Mouse (Mus musculus): Measurements from ENCODE around the gene Olfr1513. TPM values are rescaled to one million over a fixed set of nuclear protein-coding genes. Genes with fewer than 3 reads are reported as not detected.
"Not testable (repeated sequence)": the region's sequence is repeated elsewhere in the genome, so short reads cannot be mapped to it uniquely, and the experiment has no call there.

Olfr1513 gene
- polyA plus RNA-seq, 1 experiment from 2014 or later = not detected

GRCm38 (mm10) chr14:52325890-52326289, 30.3 kb downstream of the Olfr1513 start:
- Histone ChIP-seq H3K4me2 (peak overlapping the region; percentile 86), H3K9me3 (no peaks in the 10 kb centered on the region), H3K27me3 (no peaks in the 10 kb centered on the region), H3K27ac (replicated peaks) (peak overlapping the region; percentile 55; the same call in 1 of the 2 replicates), H3K4me1 (replicated peaks) (peaks cover 35% of the 10 kb centered on the region), H3K36me3 (no peaks in the 10 kb centered on the region), H3K9ac (peak overlapping the region; percentile 38; the same call in 1 of the 2 replicates), H3K4me3 (peak overlapping the region; percentile 50)
- 4% methylated on average over 4 of the region's 4 CpGs for WGBS
- ATAC-seq (ENCODE audit: low read depth) = peak; percentile 32; the same call in 1 of the 2 replicates

GRCm38 (mm10) chr14:52319361-52319760, 36.8 kb downstream of the Olfr1513 start:
- H3K27ac ChIP-seq (replicated peaks) = peak overlapping the region; percentile 0; the same call in 1 of the 2 replicates
- no peak overlapping the region for H3K9ac ChIP-seq
- no peaks in the 10 kb centered on the region for H3K9me3 ChIP-seq
- H3K27me3 ChIP-seq = no peaks in the 10 kb centered on the region
- no peak overlapping the region for H3K4me2 ChIP-seq
- H3K36me3 ChIP-seq = peaks cover 6% of the 10 kb centered on the region
- H3K4me1 ChIP-seq (replicated peaks) = peaks cover 20% of the 10 kb centered on the region
- WGBS = 50% methylated on average over 6 of the region's 6 CpGs
- H3K4me3 ChIP-seq = no peak overlapping the region
- no peak for ATAC-seq (ENCODE audit: low read depth)

DNA sequence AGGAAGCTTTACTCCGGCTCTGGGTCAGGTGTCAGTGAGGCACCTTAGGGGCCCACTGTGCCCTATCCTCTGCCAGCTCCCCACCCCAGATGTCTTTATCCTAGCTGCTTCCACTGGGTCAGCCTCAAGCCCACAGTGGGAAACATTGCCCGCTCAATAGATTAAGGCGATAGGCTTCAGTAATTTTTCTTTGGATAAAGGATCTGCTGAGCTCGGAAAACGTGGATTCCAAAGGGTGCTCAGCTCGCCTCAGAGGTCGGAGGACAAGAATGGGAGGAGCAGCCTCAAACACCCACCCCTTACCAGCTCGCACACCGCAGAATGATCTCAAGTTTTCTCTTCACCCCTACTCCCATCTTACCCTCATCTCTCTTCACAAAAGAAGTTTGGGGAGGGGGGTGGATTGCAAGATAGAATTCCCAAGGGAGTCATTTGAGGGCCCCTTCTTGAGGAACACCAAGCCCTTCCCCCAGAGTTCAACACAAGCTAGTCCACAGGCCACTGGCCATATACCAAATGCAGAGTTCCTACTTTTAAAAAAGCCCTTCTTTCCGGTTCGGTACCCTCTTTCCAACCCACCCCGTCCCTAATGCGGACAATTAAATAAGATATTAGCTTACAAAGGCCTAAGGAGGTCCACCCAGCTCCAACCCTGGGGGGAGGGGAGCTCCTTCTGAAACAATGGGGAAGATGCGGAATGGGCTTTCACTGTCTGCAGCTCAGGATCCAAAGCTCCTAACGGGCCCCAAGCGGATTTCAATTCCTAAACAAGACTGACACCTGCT, 39.6 kb downstream of the Olfr1513 start:
- Histone ChIP-seq H3K27ac (replicated peaks) (peak overlapping the region; percentile 97), H3K27me3 (no peaks in the 10 kb centered on the region), H3K4me3 (peak overlapping the region; percentile 78), H3K4me1 (replicated peaks) (peaks cover 47% of the 10 kb centered on the region), H3K9ac (peak overlapping the region; percentile 97), H3K9me3 (no peaks in the 10 kb centered on the region), H3K36me3 (peaks cover 33% of the 10 kb centered on the region), H3K4me2 (peak overlapping the region; percentile 74)
- peak; percentile 79 for ATAC-seq (ENCODE audit: low read depth)
- 1% methylated on average over 16 of the region's 16 CpGs for WGBS

DNA sequence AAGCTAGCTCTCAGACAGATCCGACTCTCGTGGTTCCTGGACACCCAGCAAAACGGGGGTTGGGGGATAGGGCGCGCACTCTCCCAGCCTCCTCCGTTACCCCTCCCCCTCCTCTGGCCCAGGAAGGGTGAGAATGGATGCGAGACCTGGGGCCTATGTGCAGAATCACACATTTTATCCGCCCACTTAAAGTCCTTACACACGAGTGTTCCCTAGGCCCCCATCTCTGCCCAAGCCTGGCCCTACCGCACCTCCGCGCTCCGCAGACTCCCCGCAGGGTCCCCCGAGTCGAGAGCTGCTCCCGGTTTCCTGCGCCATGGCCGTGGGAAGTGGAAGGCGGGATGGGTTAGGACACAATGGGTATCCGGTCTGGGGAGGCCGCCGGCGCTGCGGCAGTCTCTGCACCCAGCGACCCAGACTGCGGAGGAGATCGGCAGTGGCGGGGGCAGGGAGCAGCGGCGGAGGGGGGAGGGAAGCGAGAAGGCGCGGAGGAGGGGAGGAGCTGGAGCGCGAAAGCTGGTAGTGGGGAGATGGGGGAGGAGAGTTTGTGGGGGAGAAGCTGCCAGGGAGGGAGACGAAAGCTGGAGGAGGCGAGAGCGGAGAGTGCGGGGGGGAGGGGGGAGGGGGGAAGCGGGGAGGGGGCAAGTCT, 40.3 kb downstream of the Olfr1513 start:
- H3K4me1 ChIP-seq (replicated peaks) = peaks cover 54% of the 10 kb centered on the region
- WGBS = under 1% methylated on average over 30 of the region's 41 CpGs
- peak overlapping the region; percentile 74 for H3K4me2 ChIP-seq
- H3K9me3 ChIP-seq = no peaks in the 10 kb centered on the region
- H3K27me3 ChIP-seq = no peaks in the 10 kb centered on the region
- ATAC-seq (ENCODE audit: low read depth) = peak; percentile 90
- peak overlapping the region; percentile 97 for H3K27ac ChIP-seq (replicated peaks)
- H3K9ac ChIP-seq = peak overlapping the region; percentile 97
- H3K36me3 ChIP-seq = peaks cover 41% of the 10 kb centered on the region
- peak overlapping the region; percentile 78 for H3K4me3 ChIP-seq

DNA sequence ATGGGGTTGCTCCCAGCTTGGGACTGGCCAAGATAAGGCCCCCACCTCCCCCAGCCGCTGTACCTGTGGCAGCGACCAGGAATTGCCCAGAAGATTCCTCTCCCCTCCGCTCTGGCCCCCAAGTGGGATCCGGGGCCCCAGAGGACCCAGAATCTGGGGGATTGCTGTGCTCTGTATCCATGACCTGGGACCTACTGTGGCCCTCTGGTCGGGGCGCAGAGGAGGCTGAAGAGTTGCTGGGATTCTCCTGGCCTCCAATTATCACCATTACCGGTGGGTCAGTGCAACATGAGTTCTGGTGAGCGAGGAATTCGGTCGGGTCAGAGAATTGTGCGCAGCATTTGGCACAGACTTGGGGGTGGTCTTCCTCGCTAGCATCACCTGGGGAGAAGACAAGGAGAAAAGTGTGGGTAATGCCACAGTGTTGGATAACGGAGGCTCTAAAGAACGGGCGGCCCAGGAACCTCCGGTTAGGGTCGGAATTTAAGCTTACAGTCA, 40.9 kb downstream of the Olfr1513 start:
- Histone ChIP-seq H3K4me3 (peak overlapping the region; percentile 78), H3K36me3 (peaks cover 46% of the 10 kb centered on the region), H3K9me3 (no peaks in the 10 kb centered on the region), H3K27ac (replicated peaks) (peak overlapping the region; percentile 97), H3K4me1 (replicated peaks) (peaks cover 60% of the 10 kb centered on the region), H3K4me2 (peak overlapping the region; percentile 74), H3K27me3 (no peaks in the 10 kb centered on the region), H3K9ac (peak overlapping the region; percentile 97)
- peak; percentile 19 for ATAC-seq (ENCODE audit: low read depth)
- 5% methylated on average over 17 of the region's 17 CpGs for WGBS

- H3K4me3 ChIP-seq = peak overlapping the region; percentile 78
- no peak for ATAC-seq (ENCODE audit: low read depth)
- H3K4me1 ChIP-seq (replicated peaks) = peaks cover 60% of the 10 kb centered on the region
- WGBS = 40% methylated on average over 8 of the region's 8 CpGs
- H3K9ac ChIP-seq = peak overlapping the region; percentile 97
- peak overlapping the region; percentile 97 for H3K27ac ChIP-seq (replicated peaks)
- H3K27me3 ChIP-seq = no peaks in the 10 kb centered on the region
- peak overlapping the region; percentile 74 for H3K4me2 ChIP-seq
- H3K9me3 ChIP-seq = no peaks in the 10 kb centered on the region
- peaks cover 50% of the 10 kb centered on the region for H3K36me3 ChIP-seq
These were observed 41.4 kb downstream of the Olfr1513 start for GRCm38 (mm10) chr14:52314808-52315150.

DNA sequence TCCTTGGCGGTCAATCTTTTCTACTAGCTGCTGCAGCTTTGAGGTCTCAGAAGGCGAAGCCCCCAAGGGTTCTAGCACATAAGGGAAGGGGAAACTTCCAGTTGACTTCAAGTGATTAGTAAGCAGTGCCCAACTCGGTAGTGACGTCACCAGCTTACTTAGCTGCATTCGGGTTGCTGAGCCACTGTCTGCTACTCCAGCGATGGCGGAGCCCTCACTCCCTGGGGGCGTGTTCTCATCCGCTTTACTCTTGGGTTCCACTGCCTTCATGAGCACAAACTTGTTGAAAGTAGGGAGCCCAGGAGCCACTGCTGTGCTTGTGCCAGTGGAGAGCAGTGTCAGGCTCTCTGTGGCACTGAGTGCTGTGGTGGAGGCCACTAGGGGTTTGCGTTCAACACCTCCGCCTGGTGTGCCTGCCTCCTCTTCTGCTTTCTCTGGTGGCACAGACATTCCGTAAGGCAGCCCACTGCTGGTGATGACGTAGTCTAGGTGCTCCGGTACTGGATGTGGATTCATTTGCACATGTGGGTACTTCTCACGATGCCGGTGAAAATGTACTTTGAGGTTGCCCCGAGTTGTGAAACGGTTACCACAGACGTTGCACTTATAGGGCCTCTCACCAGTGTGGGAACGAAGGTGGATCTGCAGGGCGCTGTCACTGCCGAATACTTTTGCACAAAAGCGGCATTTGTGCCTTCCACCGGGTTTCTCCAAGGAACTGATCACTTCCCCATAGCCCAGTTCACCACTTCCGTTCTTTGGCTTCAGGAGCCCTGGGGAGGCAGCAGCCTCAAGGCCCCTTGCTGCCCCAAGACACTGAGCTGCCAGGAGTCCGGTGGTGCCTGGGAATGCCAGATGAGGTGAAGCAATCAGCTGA, 42.0 kb downstream of the Olfr1513 start:
- H3K4me2 ChIP-seq = peak overlapping the region; percentile 74
- peaks cover 56% of the 10 kb centered on the region for H3K36me3 ChIP-seq
- H3K4me1 ChIP-seq (replicated peaks) = peaks cover 60% of the 10 kb centered on the region
- WGBS = 88% methylated on average over 26 of the region's 26 CpGs
- no peaks in the 10 kb centered on the region for H3K9me3 ChIP-seq
- peak overlapping the region; percentile 97 for H3K9ac ChIP-seq
- H3K4me3 ChIP-seq = peak overlapping the region; percentile 78
- no peak for ATAC-seq (ENCODE audit: low read depth)
- H3K27me3 ChIP-seq = no peaks in the 10 kb centered on the region
- H3K27ac ChIP-seq (replicated peaks) = peak overlapping the region; percentile 97

- Histone ChIP-seq H3K4me2 (peak overlapping the region; percentile 74), H3K36me3 (peaks cover 65% of the 10 kb centered on the region), H3K4me3 (peak overlapping the region; percentile 13), H3K9me3 (no peaks in the 10 kb centered on the region), H3K9ac (no peak overlapping the region), H3K27me3 (no peaks in the 10 kb centered on the region), H3K27ac (replicated peaks) (no peak overlapping the region), H3K4me1 (replicated peaks) (peaks cover 52% of the 10 kb centered on the region)
- no peak for ATAC-seq (ENCODE audit: low read depth)
- 94% methylated on average over 2 of the region's 2 CpGs for WGBS
These were observed 45.3 kb downstream of the Olfr1513 start for GRCm38 (mm10) chr14:52310906-52311305.

DNA sequence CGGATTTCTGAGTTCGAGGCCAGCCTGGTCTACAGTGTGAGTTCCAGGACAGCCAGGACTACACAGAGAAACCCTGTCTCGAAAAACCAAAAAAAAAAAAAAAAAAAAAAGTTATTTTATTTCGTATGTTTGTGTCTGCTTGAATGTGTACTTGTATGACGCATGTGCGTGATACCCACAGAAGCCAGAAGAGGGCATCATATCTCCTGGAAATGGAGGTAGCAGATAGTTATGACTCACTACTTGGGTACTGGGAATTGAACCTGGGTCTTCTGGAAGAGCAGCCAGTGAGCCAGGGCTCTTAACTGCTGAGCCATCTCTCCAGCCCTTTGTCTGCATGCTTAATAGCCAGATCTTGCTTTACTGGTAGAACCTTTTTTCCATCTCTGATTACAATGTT, 45.9 kb downstream of the Olfr1513 start:
- 0 out of 2 replicates have a peak overlapping the region, but pooled peaks have one; percentile 74 for H3K4me2 ChIP-seq
- H3K4me1 ChIP-seq (replicated peaks) = peaks cover 55% of the 10 kb centered on the region
- H3K4me3 ChIP-seq; H3K27me3 ChIP-seq; H3K9ac ChIP-seq; H3K9me3 ChIP-seq; ATAC-seq (ENCODE audit: low read depth); H3K27ac ChIP-seq (replicated peaks): not testable (repeated sequence)
- peaks cover 65% of the 10 kb centered on the region for H3K36me3 ChIP-seq
- WGBS = 87% methylated on average over 6 of the region's 6 CpGs

- no peak overlapping the region for H3K4me3 ChIP-seq
- WGBS = 89% methylated on average over 2 of the region's 2 CpGs
- peaks cover 29% of the 10 kb centered on the region for H3K36me3 ChIP-seq
- H3K27ac ChIP-seq (replicated peaks) = no peak overlapping the region
- H3K9me3 ChIP-seq = no peaks in the 10 kb centered on the region
- no peak overlapping the region for H3K4me2 ChIP-seq
- H3K4me1 ChIP-seq (replicated peaks) = peaks cover 26% of the 10 kb centered on the region
- no peak for ATAC-seq (ENCODE audit: low read depth)
- no peak overlapping the region for H3K9ac ChIP-seq
- no peaks in the 10 kb centered on the region for H3K27me3 ChIP-seq
These were observed 50.1 kb downstream of the Olfr1513 start for GRCm38 (mm10) chr14:52306100-52306499.

DNA sequence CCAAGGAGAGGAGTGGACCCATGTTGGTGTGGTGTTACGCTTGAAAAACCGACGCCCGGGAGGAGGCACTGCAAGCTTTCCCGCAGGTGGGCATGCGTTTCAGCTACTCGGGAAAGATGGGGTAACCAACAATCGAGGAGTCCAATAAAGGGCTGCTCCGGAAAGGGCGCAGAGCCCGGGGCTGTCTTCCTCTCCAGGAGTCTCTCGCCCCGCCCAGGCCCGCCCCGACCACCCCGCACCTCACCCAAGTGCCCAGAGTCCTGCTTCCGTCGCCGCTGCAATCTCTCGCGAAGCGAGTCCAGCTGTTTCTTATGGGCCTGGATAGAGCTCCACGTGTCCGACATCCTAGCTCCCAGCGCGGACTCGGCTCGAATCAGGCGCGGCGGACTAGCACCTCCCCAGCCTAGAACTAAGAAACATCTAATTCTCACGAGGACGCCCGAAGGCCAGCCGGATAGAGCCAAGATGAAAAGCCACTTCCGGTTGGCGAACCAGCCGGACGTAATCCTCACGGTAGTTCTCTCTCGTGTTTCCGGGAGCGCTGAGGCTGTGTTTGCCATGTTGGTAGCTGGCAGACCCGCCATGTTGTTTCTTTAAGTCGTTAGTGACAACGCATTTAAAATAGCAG, 51.5 kb downstream of the Olfr1513 start, which contains the start of gene Mettl3:
Gene Mettl3, minus strand, starts transcription at position 485 of the 628 bp plus-strand sequence.
- peak within 1 kb of the TSS; percentile 78 for H3K4me2 ChIP-seq
- no peaks in the 10 kb centered on the region for H3K9me3 ChIP-seq
- no peaks in the 10 kb centered on the region for H3K27me3 ChIP-seq
- H3K4me3 ChIP-seq = peak within 1 kb of the TSS; percentile 69
- peaks cover 18% of the 10 kb centered on the region for H3K4me1 ChIP-seq (replicated peaks)
- peak; percentile 94 for ATAC-seq (ENCODE audit: low read depth)
- WGBS = under 1% methylated on average over 46 of the region's 46 CpGs
- peak within 1 kb of the TSS; percentile 93 for H3K27ac ChIP-seq (replicated peaks)
- peaks cover 26% of the 10 kb centered on the region for H3K36me3 ChIP-seq
- H3K9ac ChIP-seq = peak within 1 kb of the TSS; percentile 79
